Mouse (Mus musculus) gastrocnemius, postnatal 36 days (tissue): ENCODE measurements around the gene Olfr750. TPM values are rescaled to one million over a fixed set of nuclear protein-coding genes. Genes with fewer than 3 reads are reported as not detected.

Source experiments
- DNase-seq, 2 experiments: peaks; one replicate each; pipeline ENCODE4 v3.0.0; 2022
- intact Hi-C: fragments of 180-260 bp; cut with DNase I; formaldehyde crosslinking; loops from one replicate; pipeline ENCODE4 v1.15.1; 2025
- total RNA-seq, 2 experiments: library from RNA; stranded (reverse); gene quantifications; 2 replicates each; pipeline ENCODE4 v1.2.3; 2021

Gene Olfr750
- total RNA-seq, 2 experiments from 2014 or later, result not detected

GRCm38 (mm10) chr14:51088970-51089673 lies 14.9 kb upstream of the Olfr750 start:
- peak; percentile 93 to 96 for DNase-seq
- intact Hi-C loops, result loop anchor here (1.0 kb wide), 1 partner anchor 26 kb away; no protein-coding TSS in a partner anchor

- peak; percentile 79 to 82 for DNase-seq
- intact Hi-C loops, result no loop called here
Observed at GRCm38 (mm10) chr14:51088166-51088969, 14.1 kb upstream of the Olfr750 start.

GRCm38 (mm10) chr14:51087762-51088161 lies 13.5 kb upstream of the Olfr750 start:
- DNase-seq, result no peak
- intact Hi-C loops, result no loop called here

GRCm38 (mm10) chr14:51085911-51086310 lies 11.7 kb upstream of the Olfr750 start:
- DNase-seq, result no peak
- intact Hi-C loops, result no loop called here

GRCm38 (mm10) chr14:51085086-51085485 lies 10.9 kb upstream of the Olfr750 start:
- intact Hi-C loops, result no loop called here
- no peak for DNase-seq

GRCm38 (mm10) chr14:51083805-51084204 lies 9.6 kb upstream of the Olfr750 start:
- no peak for DNase-seq
- intact Hi-C loops, result no loop called here

- intact Hi-C loops, result no loop called here
- DNase-seq, result peak; percentile 36 to 54
Observed at GRCm38 (mm10) chr14:51082599-51083581, 8.7 kb upstream of the Olfr750 start.

GRCm38 (mm10) chr14:51081035-51081434 lies 6.8 kb upstream of the Olfr750 start:
- intact Hi-C loops, result no loop called here

GRCm38 (mm10) chr14:51079180-51079579 lies 4.9 kb upstream of the Olfr750 start:
- intact Hi-C loops, result no loop called here
- DNase-seq, result no peak

More at GRCm38 (mm10) chr14:51081035-51081434, 6.8 kb upstream of the Olfr750 start:
- no peak for DNase-seq

- DNase-seq, result no peak
- intact Hi-C loops, result no loop called here
Observed at GRCm38 (mm10) chr14:51069617-51070016, 4.6 kb downstream of the Olfr750 start.

- intact Hi-C loops, result no loop called here
- no peak for DNase-seq
Observed at GRCm38 (mm10) chr14:51068956-51069355, 5.3 kb downstream of the Olfr750 start.

GRCm38 (mm10) chr14:51060761-51061160 lies 13.5 kb downstream of the Olfr750 start:
- intact Hi-C loops, result no loop called here
- no peak for DNase-seq

- intact Hi-C loops, result no loop called here
- DNase-seq, result no peak
Observed at GRCm38 (mm10) chr14:51057401-51057831, 16.8 kb downstream of the Olfr750 start, which contains the start of gene Rnase12. Gene Rnase12, minus strand, starts transcription at chr14:51057661.

- intact Hi-C loops, result no loop called here
- no peak for DNase-seq
Observed at GRCm38 (mm10) chr14:51054243-51055237, 19.7 kb downstream of the Olfr750 start.

GRCm38 (mm10) chr14:51053176-51053575 lies 21.1 kb downstream of the Olfr750 start:
- intact Hi-C loops, result no loop called here
- no peak for DNase-seq

GRCm38 (mm10) chr14:51051941-51052340 lies 22.3 kb downstream of the Olfr750 start:
- DNase-seq, result no peak

GRCm38 (mm10) chr14:51050063-51050462 lies 24.2 kb downstream of the Olfr750 start, which contains the start of gene Rnase11:
Gene Rnase11, minus strand, starts transcription at chr14:51050163.
- no peak for DNase-seq
- intact Hi-C loops, result no loop called here

More at GRCm38 (mm10) chr14:51051941-51052340, 22.3 kb downstream of the Olfr750 start:
- intact Hi-C loops, result no loop called here

GRCm38 (mm10) chr14:51047846-51048245 lies 26.4 kb downstream of the Olfr750 start:
- intact Hi-C loops, result no loop called here
- no peak for DNase-seq

- intact Hi-C loops, result no loop called here
- DNase-seq, result no peak
Observed at GRCm38 (mm10) chr14:51041769-51042168, 32.5 kb downstream of the Olfr750 start, which contains the start of gene Rnase9. Gene Rnase9, minus strand, starts transcription at chr14:51041869.
